Mouse (Mus musculus): Measurements from ENCODE around the gene Kcnc1.

Kcnc1 gene

DNA sequence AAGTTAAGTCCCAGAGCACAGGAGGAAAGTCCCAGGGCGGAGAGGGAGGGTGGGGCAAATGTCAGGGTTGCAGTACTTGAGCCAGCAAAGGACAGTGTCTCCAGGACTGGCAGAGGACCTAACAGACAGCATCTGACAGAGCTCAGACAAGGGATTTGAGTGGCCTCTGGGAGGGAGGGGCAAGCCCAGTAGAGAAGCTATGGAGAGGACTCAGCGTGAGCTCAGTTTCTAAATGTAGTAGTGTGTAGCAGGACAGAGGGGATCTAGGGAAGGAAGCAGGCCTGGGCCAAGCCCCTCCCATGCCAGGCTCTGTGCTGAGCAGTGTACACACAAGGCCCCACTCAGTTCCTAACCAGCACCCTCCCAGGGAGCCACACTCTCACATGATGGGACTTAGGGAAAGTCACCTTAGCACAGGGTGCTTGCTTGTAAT lies 85.8 kb downstream of the Kcnc1 start:
- DNase-seq: no peak

DNA sequence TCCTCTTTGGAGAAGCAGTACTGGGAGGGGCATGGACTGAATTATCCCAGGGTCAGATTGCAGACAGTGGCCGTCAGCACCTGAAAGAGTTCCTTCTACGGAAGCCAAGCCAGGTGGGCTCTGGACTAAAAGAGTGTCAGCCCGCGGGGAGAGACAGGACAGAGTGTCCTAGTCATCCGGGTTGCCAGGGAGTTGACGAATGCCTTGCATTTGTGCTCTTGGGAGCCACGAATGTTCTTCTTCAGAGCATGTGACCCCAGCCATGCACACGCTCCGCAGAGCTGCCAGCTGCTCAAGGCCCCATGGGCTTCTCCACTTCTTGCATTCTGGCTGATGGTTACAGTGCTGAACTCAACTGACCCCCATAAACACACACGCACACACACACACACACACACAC lies 86.8 kb downstream of the Kcnc1 start:
- no peak for DNase-seq

DNA sequence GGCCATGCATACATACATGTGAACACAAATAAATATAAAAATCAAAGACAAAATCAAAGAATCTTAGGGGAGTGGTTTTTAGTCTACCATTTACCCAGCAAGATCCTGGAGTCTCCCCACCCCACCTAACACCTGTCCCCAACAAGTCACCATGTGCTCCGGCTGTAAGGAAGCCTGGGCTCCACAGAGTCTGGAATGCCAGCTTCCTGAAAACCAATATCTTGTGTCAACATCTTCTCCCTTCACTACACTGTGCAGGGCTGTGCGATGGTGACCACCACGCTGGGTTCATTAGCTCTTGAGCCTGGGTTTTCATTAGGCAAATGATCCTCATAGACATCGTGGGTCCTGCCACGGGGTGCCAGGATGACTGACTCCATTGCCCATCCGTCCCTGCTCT lies 87.9 kb downstream of the Kcnc1 start:
- no peak for DNase-seq

DNA sequence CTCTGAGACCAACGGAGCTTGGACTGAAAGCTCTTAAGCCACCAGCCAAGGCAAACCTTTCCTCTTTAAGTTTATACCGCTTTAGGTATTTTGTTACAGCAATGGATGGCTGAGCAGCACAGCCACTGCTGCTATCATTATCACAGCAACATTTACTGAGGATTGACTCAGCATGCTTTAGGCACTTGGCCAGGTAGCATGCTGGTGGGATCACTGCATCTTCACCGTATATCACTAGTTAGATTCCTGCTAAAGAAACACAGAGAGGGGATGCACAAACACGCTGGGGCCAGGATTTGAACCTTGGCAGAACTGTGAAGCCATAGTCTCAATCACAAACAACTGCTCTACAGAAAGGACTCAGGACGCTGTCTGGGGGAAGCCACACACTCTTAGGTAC lies 90.5 kb downstream of the Kcnc1 start:
- DNase-seq: no peak

DNA sequence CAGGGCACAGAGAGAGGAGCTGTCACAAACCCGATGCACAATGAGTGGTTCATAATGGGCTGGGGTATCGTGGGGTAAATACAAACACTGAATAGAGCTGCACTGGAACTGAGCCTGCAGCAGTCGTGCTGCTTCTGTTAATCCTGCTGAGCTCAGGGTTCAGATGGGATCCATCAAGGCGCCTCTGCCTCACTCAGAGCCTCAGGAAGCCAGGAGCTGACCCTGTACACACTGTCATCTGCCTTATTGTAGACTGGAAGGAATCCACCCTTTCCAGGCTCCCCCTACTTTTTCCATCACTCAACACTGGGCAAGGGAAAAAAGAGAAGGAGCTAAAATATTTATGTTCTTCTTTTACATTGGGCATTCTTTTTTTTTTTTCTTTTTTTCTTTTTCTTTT lies 91.1 kb downstream of the Kcnc1 start:
- DNase-seq: no peak

Measured in thymus, adult 18-20 months (tissue).